Mouse (Mus musculus): ENCODE measurements around the gene Tnk2. TPM values are rescaled to one million over a fixed set of nuclear protein-coding genes. Genes with fewer than 3 reads are reported as not detected.

The Tnk2 gene
- polyA plus RNA-seq, 1 experiment from 2014 or later: 2.8 TPM

DNA sequence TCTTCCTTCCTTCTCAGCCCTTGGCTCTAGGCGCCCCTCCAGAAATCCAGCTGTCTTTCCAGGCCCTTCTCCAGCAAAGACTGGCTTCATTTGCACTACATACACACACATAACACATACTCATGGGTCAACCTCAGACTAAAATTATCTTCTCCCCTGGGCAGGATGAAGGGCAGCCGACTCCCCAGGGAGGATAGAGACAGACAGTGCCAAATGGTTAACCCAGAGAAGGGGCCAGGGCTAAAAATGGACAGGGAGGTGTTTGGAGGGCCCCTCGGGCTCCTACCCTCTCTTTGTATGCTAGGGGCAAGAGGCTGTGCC, 23.8 kb downstream of the Tnk2 start:
- no peak overlapping the region for H3K4me2 ChIP-seq (ENCODE audit: low read depth, low read length)
- H3K4me1 ChIP-seq (ENCODE audit: control insufficient read depth, low read depth, low read length): peaks cover 81% of the 10 kb centered on the region
- ATAC-seq (ENCODE audit: low read depth): no peak
- no peaks in the 10 kb centered on the region for H3K36me3 ChIP-seq (ENCODE audit: control insufficient read depth, insufficient read depth)
- H3K27ac ChIP-seq (ENCODE audit: low read length): peak overlapping the region; percentile 95
- WGBS (ENCODE audit: insufficient replicate concordance): 45% methylated on average over 3 of the region's 3 CpGs
- H3K4me3 ChIP-seq (ENCODE audit: low read depth, low read length): no peak overlapping the region
- H3K9ac ChIP-seq (ENCODE audit: low read depth, low read length): no peak overlapping the region; the same call in 1 of the 2 replicates
- no peaks in the 10 kb centered on the region for H3K27me3 ChIP-seq (ENCODE audit: control insufficient read depth, insufficient read depth, low read depth, low read length)
- H3K9me3 ChIP-seq (replicated peaks; ENCODE audit: control insufficient read depth, low read length): no peaks in the 10 kb centered on the region

DNA sequence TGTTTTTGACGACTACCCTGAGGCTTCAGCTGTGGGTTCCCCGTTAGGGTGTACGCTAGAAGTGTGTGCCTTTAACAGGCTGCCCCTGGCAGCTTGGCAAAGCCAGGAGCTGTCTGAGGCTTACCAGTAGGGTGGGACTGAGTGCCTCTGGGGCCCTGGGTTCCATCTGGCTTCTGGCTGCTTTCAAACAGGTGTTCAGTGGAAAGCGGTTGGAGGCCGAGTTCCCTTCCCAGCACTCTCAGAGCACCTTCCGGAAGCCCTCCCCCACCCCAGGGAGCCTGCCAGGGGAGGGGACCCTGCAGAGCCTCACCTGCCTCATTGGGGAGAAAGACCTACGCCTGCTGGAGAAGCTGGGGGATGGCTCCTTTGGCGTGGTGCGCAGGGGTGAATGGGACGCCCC, 24.4 kb downstream of the Tnk2 start:
- H3K9ac ChIP-seq (ENCODE audit: low read depth, low read length): no peak overlapping the region; the same call in 1 of the 2 replicates
- no peak overlapping the region for H3K4me3 ChIP-seq (ENCODE audit: low read depth, low read length)
- H3K27ac ChIP-seq (ENCODE audit: low read length): no peak overlapping the region
- H3K4me2 ChIP-seq (ENCODE audit: low read depth, low read length): no peak overlapping the region
- 67% methylated on average over 10 of the region's 10 CpGs for WGBS (ENCODE audit: insufficient replicate concordance)
- no peak for ATAC-seq (ENCODE audit: low read depth)
- H3K4me1 ChIP-seq (ENCODE audit: control insufficient read depth, low read depth, low read length): peaks cover 85% of the 10 kb centered on the region
- no peaks in the 10 kb centered on the region for H3K36me3 ChIP-seq (ENCODE audit: control insufficient read depth, insufficient read depth)
- H3K9me3 ChIP-seq (replicated peaks; ENCODE audit: control insufficient read depth, low read length): no peaks in the 10 kb centered on the region
- H3K27me3 ChIP-seq (ENCODE audit: control insufficient read depth, insufficient read depth, low read depth, low read length): no peaks in the 10 kb centered on the region

DNA sequence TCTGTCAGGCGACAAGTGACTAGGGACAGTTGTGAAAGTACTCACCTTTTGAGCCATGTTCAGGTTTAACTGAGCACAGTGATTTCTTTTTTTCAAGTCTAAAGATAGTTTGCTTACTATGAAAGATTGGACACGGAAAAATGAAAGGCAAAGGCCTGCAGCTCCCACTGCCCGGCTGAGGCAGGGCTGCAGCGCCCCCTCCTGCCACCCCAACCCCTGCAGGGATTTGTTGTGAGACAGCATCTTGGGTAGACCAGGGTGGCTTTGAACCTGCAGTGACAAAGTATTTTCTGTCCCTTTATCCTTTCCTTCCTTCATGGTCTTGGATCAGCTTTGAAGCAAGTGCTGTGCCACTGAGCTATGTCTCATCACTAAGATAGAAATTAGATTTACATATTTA, 24.8 kb downstream of the Tnk2 start:
- Histone ChIP-seq H3K9me3 (replicated peaks; ENCODE audit: control insufficient read depth, low read length) (no peaks in the 10 kb centered on the region), H3K36me3 (ENCODE audit: control insufficient read depth, insufficient read depth) (no peaks in the 10 kb centered on the region), H3K27me3 (ENCODE audit: control insufficient read depth, insufficient read depth, low read depth, low read length) (no peaks in the 10 kb centered on the region), H3K27ac (ENCODE audit: low read length) (no peak overlapping the region), H3K9ac (ENCODE audit: low read depth, low read length) (no peak overlapping the region), H3K4me3 (ENCODE audit: low read depth, low read length) (no peak overlapping the region), H3K4me1 (ENCODE audit: control insufficient read depth, low read depth, low read length) (peaks cover 83% of the 10 kb centered on the region), H3K4me2 (ENCODE audit: low read depth, low read length) (no peak overlapping the region)
- WGBS (ENCODE audit: insufficient replicate concordance): 72% methylated on average over 4 of the region's 4 CpGs
- ATAC-seq (ENCODE audit: low read depth): no peak

DNA sequence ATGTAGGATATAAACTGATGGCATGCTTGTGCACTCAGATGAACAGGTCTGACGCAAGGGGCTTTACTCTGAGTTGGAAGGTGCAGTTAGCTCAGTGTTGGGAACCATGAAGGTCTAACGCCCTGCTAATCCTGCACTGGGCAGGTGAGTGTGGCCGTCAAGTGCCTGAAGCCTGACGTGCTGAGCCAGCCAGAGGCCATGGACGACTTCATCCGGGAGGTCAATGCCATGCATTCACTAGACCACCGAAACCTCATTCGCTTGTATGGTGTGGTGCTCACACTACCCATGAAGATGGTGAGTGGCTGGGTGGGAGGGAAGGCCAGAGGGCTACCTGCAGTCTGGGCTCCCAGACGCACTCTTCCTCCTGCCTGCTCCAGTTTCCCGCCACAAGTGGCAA, 25.6 kb downstream of the Tnk2 start:
- Histone ChIP-seq H3K27me3 (ENCODE audit: control insufficient read depth, insufficient read depth, low read depth, low read length) (no peaks in the 10 kb centered on the region), H3K4me1 (ENCODE audit: control insufficient read depth, low read depth, low read length) (peaks cover 75% of the 10 kb centered on the region), H3K4me2 (ENCODE audit: low read depth, low read length) (no peak overlapping the region), H3K27ac (ENCODE audit: low read length) (no peak overlapping the region), H3K9me3 (replicated peaks; ENCODE audit: control insufficient read depth, low read length) (no peaks in the 10 kb centered on the region), H3K36me3 (ENCODE audit: control insufficient read depth, insufficient read depth) (no peaks in the 10 kb centered on the region), H3K9ac (ENCODE audit: low read depth, low read length) (no peak overlapping the region), H3K4me3 (ENCODE audit: low read depth, low read length) (no peak overlapping the region)
- no peak for ATAC-seq (ENCODE audit: low read depth)
- WGBS (ENCODE audit: insufficient replicate concordance): 85% methylated on average over 10 of the region's 10 CpGs

DNA sequence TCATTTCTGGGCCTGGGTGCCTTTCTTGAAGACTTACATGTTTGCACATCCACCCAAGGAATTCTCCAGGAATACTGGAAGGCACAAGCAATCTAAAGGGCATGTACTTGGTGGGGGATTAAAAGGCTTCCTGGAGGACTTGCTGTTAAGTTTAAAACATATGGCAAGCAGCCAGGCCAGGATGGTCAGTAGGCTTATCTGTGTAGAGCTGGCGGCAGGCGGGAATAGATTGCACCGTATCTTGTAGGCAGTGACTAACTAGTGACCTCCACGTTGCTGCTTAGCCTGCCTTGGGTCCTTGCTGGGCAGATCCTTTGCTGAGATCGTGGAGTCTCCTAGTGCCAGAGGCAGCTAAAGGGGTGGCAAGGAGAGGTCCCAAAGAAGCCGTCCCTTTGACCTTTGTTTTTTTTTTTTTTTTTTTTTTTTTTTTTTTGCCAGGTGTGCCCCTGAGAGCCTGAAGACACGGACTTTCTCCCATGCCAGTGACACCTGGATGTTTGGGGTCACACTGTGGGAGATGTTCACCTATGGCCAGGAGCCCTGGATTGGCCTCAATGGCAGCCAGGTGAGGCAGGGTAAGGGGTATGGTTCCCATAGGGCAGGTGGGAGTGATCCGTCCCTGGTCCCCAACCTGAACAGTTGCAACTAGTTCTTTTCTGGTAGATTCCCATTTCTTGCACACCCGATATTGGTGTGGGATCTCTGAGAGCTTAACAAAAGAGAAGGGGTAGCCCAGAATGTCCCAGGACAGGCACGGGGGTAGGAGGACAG, 26.9 kb downstream of the Tnk2 start:
- no peaks in the 10 kb centered on the region for H3K36me3 ChIP-seq (ENCODE audit: control insufficient read depth, insufficient read depth)
- H3K4me2 ChIP-seq (ENCODE audit: low read depth, low read length): no peak overlapping the region; the same call in 1 of the 2 replicates
- peak; percentile 30; the same call in 1 of the 2 replicates for ATAC-seq (ENCODE audit: low read depth)
- 39% methylated on average over 10 of the region's 10 CpGs for WGBS (ENCODE audit: insufficient replicate concordance)
- no peaks in the 10 kb centered on the region for H3K27me3 ChIP-seq (ENCODE audit: control insufficient read depth, insufficient read depth, low read depth, low read length)
- 0 out of 2 replicates have a peak overlapping the region, but pooled peaks have one; percentile 10 for H3K9ac ChIP-seq (ENCODE audit: low read depth, low read length)
- H3K9me3 ChIP-seq (replicated peaks; ENCODE audit: control insufficient read depth, low read length): no peaks in the 10 kb centered on the region
- H3K27ac ChIP-seq (ENCODE audit: low read length): peak overlapping the region; percentile 62; the same call in 1 of the 2 replicates
- H3K4me1 ChIP-seq (ENCODE audit: control insufficient read depth, low read depth, low read length): peaks cover 63% of the 10 kb centered on the region
- H3K4me3 ChIP-seq (ENCODE audit: low read depth, low read length): no peak overlapping the region

DNA sequence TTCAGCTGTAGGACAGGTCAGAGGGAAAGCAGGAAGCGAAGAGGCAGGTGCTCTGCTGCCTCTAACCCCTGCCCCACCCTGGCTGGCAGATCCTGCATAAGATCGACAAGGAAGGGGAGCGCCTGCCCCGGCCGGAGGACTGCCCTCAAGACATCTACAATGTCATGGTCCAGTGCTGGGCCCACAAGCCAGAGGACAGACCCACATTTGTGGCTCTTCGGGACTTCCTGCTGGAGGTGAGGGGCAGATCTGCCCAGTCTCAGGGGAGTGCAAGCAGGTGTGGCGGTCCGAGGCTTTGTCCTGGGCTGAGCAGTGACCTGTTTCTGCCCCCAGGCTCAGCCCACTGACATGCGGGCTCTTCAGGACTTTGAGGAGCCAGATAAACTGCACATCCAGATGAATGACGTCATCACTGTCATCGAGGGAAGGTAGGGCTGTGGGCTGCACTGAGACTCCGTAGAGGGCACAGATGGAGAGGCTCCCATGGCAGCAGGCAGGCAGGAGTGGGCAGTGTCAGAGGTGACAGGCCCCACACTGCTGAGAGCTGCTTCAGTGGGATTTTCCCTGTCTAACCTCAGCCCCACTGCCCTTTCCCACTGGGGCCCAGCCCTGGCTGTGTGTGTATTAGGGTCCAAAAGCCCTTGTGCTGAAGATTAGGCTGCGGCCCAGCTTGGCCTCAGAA, 27.7 kb downstream of the Tnk2 start:
- Histone ChIP-seq H3K4me3 (ENCODE audit: low read depth, low read length) (no peak overlapping the region), H3K36me3 (ENCODE audit: control insufficient read depth, insufficient read depth) (peaks cover 5% of the 10 kb centered on the region), H3K4me2 (ENCODE audit: low read depth, low read length) (no peak overlapping the region), H3K9me3 (replicated peaks; ENCODE audit: control insufficient read depth, low read length) (no peaks in the 10 kb centered on the region), H3K27me3 (ENCODE audit: control insufficient read depth, insufficient read depth, low read depth, low read length) (no peaks in the 10 kb centered on the region), H3K4me1 (ENCODE audit: control insufficient read depth, low read depth, low read length) (peaks cover 55% of the 10 kb centered on the region), H3K9ac (ENCODE audit: low read depth, low read length) (no peak overlapping the region), H3K27ac (ENCODE audit: low read length) (no peak overlapping the region)
- ATAC-seq (ENCODE audit: low read depth): no peak
- WGBS (ENCODE audit: insufficient replicate concordance): 72% methylated on average over 13 of the region's 13 CpGs

DNA sequence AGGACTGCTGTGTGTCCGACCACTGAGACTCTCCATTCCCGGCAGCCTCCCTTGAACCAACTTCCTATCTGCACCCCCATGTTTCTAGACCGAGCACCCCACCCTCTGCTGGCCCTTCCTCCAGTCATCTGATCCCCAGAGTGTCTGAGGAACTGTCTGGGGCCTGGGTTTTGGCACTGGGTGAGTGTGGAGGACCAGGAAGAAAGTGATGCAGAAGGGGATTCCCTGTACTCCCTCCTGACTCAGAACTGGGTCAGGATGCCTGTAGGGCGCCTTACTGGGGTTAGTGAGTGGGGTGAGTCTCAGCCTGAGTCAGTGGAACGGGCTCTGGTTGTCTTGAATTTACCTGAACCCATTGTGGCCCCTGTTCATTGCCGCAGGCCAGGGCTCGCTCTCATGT, 28.6 kb downstream of the Tnk2 start:
- no peak overlapping the region for H3K9ac ChIP-seq (ENCODE audit: low read depth, low read length)
- H3K4me2 ChIP-seq (ENCODE audit: low read depth, low read length): no peak overlapping the region
- 73% methylated on average over 7 of the region's 7 CpGs for WGBS (ENCODE audit: insufficient replicate concordance)
- peaks cover 8% of the 10 kb centered on the region for H3K36me3 ChIP-seq (ENCODE audit: control insufficient read depth, insufficient read depth)
- H3K27me3 ChIP-seq (ENCODE audit: control insufficient read depth, insufficient read depth, low read depth, low read length): no peaks in the 10 kb centered on the region
- H3K4me1 ChIP-seq (ENCODE audit: control insufficient read depth, low read depth, low read length): peaks cover 46% of the 10 kb centered on the region
- H3K4me3 ChIP-seq (ENCODE audit: low read depth, low read length): no peak overlapping the region
- no peak overlapping the region for H3K27ac ChIP-seq (ENCODE audit: low read length)
- H3K9me3 ChIP-seq (replicated peaks; ENCODE audit: control insufficient read depth, low read length): no peaks in the 10 kb centered on the region
- ATAC-seq (ENCODE audit: low read depth): no peak

DNA sequence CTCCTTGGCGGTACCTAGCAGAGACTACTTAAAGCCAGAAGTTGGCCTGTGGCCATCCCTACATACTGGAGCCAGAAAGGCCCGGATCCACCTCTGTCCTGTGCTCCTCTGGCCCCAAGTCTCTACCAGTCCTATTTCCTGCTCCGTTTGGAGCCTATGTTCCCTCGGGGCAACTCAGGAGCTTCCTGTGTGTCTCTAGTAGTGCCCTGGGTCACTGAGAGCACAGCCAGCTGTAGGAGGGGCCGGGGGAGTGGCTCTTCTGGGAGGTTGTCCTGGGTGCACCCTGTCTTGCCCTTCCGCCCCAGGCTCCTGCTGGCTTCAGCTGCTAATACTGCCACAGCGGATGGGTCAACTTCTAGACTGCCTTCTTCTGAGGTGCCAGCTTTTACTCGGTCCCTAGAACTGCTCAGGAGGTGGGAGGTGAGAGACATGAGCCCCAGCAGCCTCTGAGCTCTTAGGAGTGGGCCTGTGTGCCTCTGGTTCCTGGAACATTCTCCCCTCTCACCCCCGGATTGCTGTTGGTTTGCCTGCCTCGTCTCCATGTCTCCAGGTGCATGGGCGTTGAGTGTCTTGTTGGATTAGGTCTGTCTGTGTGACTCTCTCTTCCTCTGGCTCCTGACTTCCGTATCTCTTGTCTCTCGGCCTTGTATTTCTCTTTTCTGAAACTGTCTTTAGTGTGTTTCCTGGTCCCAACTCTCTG, 29.3 kb downstream of the Tnk2 start:
- Histone ChIP-seq H3K9ac (ENCODE audit: low read depth, low read length) (no peak overlapping the region), H3K36me3 (ENCODE audit: control insufficient read depth, insufficient read depth) (peaks cover 8% of the 10 kb centered on the region), H3K9me3 (replicated peaks; ENCODE audit: control insufficient read depth, low read length) (no peaks in the 10 kb centered on the region), H3K4me1 (ENCODE audit: control insufficient read depth, low read depth, low read length) (peaks cover 38% of the 10 kb centered on the region), H3K27ac (ENCODE audit: low read length) (no peak overlapping the region), H3K27me3 (ENCODE audit: control insufficient read depth, insufficient read depth, low read depth, low read length) (no peaks in the 10 kb centered on the region), H3K4me3 (ENCODE audit: low read depth, low read length) (no peak overlapping the region), H3K4me2 (ENCODE audit: low read depth, low read length) (no peak overlapping the region)
- peak; percentile 42; the same call in 1 of the 2 replicates for ATAC-seq (ENCODE audit: low read depth)
- WGBS (ENCODE audit: insufficient replicate concordance): 69% methylated on average over 13 of the region's 13 CpGs
